Mouse (Mus musculus) lung, postnatal 0 days (tissue): ENCODE data around the gene Mmp27. TPM values are rescaled to one million over a fixed set of nuclear protein-coding genes. Genes with fewer than 3 reads are reported as not detected.

Source experiments
- ATAC-seq: fragments of 200-750 bp; cut with Nextera tagmentation; 2 replicates; pipeline ENCODE4 v1.8.0; 2017; ENCODE audit warnings: moderate library complexity
- DNase-seq: peaks from one replicate; pipeline ENCODE4 v3.0.0-alpha.2; 2016; ENCODE audit warnings: low spot score
- H3K27ac ChIP-seq: fragments of 300-500 bp; sonication (generic); 2 replicates; pipeline ENCODE4 v1.5.1; 2014; ENCODE audit warnings: antibody characterized with exemption, mild to moderate bottlenecking, low read length, mixed read lengths
- H3K27me3 ChIP-seq: fragments of 300-500 bp; sonication (generic); replicated peaks from 2 replicates; pipeline ENCODE4 v1.6.1; 2014; ENCODE audit warnings: low read length, mixed read lengths; ENCODE audit not compliant: insufficient read depth
- H3K36me3 ChIP-seq: fragments of 300-500 bp; sonication (generic); 2 replicates; pipeline ENCODE4 v1.6.1; 2014; ENCODE audit warnings: low read length, mixed read lengths; ENCODE audit not compliant: insufficient read depth
- H3K4me1 ChIP-seq: fragments of 300-500 bp; sonication (generic); 2 replicates; pipeline ENCODE4 v1.6.1; 2014; ENCODE audit warnings: antibody characterized with exemption, low read depth, low read length, mixed read lengths; ENCODE audit not compliant: insufficient read depth
- H3K4me2 ChIP-seq: fragments of 300-500 bp; sonication (generic); replicated peaks from 2 replicates; pipeline ENCODE4 v1.6.1; 2014; ENCODE audit warnings: low read depth, mild to moderate bottlenecking, low read length, moderate library complexity, mixed read lengths
- H3K4me3 ChIP-seq: fragments of 300-500 bp; sonication (generic); 2 replicates; pipeline ENCODE4 v1.5.1; 2014; ENCODE audit warnings: low read depth, low read length
- H3K9ac ChIP-seq: fragments of 300-500 bp; sonication (generic); replicated peaks from 2 replicates; pipeline ENCODE4 v1.6.1; 2014; ENCODE audit warnings: low read depth, mild to moderate bottlenecking
- H3K9me3 ChIP-seq: fragments of 300-500 bp; sonication (generic); 2 replicates; pipeline ENCODE4 v1.6.1; 2016; ENCODE audit warnings: low read length, mixed read lengths
- CTCF ChIP-seq: IDR thresholded peaks from 2 replicates; pipeline ENCODE4 v1.5.1; 2016; ENCODE audit warnings: antibody characterized with exemption, mild to moderate bottlenecking
- EP300 ChIP-seq: IDR thresholded peaks from 2 replicates; pipeline ENCODE4 v1.6.1; 2016; ENCODE audit warnings: antibody characterized with exemption, mild to moderate bottlenecking, control low read depth
- WGBS: fragments of 180-500 bp; shearing (Covaris S2); extraction: QIAGEN DNeasy Blood & Tissue Kit; methylation state at CpG from one replicate; pipeline ENCODE4 v1.1.7; 2014; 5-methylcytosine and 5-hydroxymethylcytosine counted together
- polyA plus RNA-seq: library from polyadenylated mRNA; unstranded; fragments of >200 nt; fragmentation: Nextera tagmentation; extraction: Ambion mirVana; gene quantifications from 2 replicates; pipeline ENCODE4 v1.2.1, GENCODE M21; 2015

Mmp27 gene
- polyA plus RNA-seq, 1 experiment from 2014 or later: 0.10 TPM

DNA sequence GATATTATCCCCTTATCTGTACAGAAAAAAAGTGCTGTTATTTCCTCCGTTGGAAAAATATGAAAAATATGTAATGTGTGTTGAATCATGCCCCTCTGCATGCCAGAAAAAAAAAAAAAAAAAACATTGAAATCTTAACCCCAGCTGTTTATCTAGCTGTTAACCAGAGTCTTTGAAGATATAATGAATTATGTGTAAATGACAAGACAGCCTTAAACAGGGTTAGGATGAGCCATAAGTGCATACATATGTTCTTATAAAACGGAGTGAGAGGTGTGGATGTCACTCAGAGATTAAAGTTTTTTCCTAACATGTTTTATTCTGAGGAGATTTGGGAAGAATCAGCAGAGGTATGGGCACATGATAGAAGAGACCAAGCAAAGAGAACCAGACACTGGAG lies 3.3 kb upstream of the Mmp27 start:
- DNase-seq (no peak), ATAC-seq (no peak)
- Histone ChIP-seq H3K4me3 (no peak overlapping the region), H3K36me3 (no peaks in the 10 kb centered on the region), H3K9me3 (no peaks in the 10 kb centered on the region), H3K27me3 (no peaks in the 10 kb centered on the region), H3K4me2 (no peak overlapping the region), H3K4me1 (peaks cover 6% of the 10 kb centered on the region; the same call in 1 of the 2 replicates), H3K27ac (no peak overlapping the region), H3K9ac (no peak overlapping the region)
- WGBS: 25% methylated on average over 2 of the region's 2 CpGs
- no peak for TF ChIP-seq EP300
- no peak for TF ChIP-seq CTCF

DNA sequence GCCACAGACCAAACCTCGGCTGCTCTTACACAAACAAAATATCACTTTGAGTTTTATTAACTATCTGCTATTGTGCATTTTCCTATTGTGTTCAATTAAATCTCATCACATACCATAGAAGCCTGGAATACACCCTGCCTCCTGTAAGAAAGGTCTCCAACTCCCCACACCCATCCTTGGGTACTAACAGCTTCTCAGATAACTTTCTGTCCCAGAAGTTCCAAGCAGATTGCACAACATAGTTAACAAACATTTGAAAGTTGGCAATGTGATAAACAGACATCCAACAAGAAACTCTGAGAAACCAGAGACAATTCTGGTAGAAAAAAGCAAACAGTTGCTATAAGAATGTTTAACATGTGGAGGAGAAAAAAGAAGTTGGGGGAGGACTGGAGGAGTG lies 711 bp upstream of the Mmp27 start:
- H3K9ac ChIP-seq: no peak overlapping the region
- H3K4me3 ChIP-seq: no peak overlapping the region
- DNase-seq: peak; percentile 45
- 63% methylated on average over 1 of the region's 1 CpGs for WGBS
- no peak overlapping the region for H3K27ac ChIP-seq
- H3K4me2 ChIP-seq: no peak overlapping the region
- no peaks in the 10 kb centered on the region for H3K9me3 ChIP-seq
- no peak for ATAC-seq
- no peaks in the 10 kb centered on the region for H3K36me3 ChIP-seq
- peaks cover 11% of the 10 kb centered on the region; the same call in 1 of the 2 replicates for H3K4me1 ChIP-seq
- no peaks in the 10 kb centered on the region for H3K27me3 ChIP-seq
- TF ChIP-seq EP300 (no peak), CTCF (no peak)

DNA sequence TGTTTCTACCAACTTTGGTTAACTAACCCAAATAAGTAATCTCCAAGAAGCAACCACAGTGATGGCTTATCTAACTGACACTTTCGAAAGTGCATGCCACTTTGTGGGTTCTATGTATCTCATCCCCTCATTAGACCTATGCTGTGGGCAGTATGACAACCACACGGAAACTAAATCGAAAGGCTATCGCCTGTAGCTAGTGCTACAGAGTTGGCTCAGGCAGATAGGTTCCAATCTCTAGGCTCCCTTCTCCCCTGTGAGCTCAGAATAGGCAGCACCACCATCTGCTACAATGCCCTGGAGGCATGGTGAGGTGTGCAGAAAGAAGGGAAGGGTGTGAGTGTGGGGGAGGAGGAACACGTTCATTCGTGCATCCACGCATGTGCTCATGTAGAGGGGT lies 992 bp downstream of the Mmp27 start:
- 89% methylated on average over 7 of the region's 7 CpGs for WGBS
- TF ChIP-seq EP300 (no peak), CTCF (no peak)
- Histone ChIP-seq H3K27ac (no peak overlapping the region), H3K4me1 (peaks cover 11% of the 10 kb centered on the region; the same call in 1 of the 2 replicates), H3K9ac (no peak overlapping the region), H3K27me3 (no peaks in the 10 kb centered on the region), H3K36me3 (no peaks in the 10 kb centered on the region), H3K4me2 (no peak overlapping the region), H3K9me3 (no peaks in the 10 kb centered on the region), H3K4me3 (no peak overlapping the region)
- DNase-seq: no peak
- ATAC-seq: peak; percentile 16; the same call in 1 of the 2 replicates

DNA sequence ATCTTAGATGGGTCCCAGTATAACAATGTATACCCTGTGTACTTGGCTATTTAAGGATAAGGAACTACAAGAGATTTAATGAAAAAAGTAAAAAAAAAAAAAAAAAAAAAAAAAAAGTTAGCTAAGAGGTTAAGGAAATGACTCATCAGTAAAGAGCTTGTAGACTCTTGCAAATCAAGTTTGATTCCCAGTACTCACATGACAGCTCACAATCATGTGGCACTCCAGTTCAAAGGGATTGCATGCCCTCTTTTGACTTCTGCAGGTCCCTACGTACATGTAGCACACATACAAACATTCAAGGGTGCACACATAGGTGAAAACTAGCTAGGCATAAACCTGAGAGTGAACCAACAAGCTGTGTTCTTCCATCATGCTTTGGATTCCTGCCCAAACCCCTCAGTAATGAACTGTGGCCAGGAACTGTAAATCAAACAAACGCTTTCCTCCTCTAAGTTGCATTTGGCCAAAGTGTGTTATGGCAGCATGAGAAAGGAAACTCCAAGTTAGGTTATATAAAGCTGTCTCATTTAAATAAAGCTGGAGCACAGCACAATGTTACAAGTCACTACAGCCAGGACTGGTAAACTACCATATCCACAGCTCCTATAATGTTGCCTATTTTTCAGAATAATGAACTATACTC lies 1.6 kb downstream of the Mmp27 start:
- H3K9me3 ChIP-seq: no peaks in the 10 kb centered on the region
- peaks cover 11% of the 10 kb centered on the region; the same call in 1 of the 2 replicates for H3K4me1 ChIP-seq
- H3K36me3 ChIP-seq: no peaks in the 10 kb centered on the region
- H3K9ac ChIP-seq: no peak overlapping the region
- no peak overlapping the region for H3K4me2 ChIP-seq
- H3K27me3 ChIP-seq: no peaks in the 10 kb centered on the region
- H3K4me3 ChIP-seq: no peak overlapping the region
- no peak for TF ChIP-seq CTCF
- no peak for TF ChIP-seq EP300
- peak; percentile 73 for ATAC-seq
- WGBS: 30% methylated on average over 2 of the region's 2 CpGs
- DNase-seq: peak; percentile 62
- no peak overlapping the region for H3K27ac ChIP-seq

DNA sequence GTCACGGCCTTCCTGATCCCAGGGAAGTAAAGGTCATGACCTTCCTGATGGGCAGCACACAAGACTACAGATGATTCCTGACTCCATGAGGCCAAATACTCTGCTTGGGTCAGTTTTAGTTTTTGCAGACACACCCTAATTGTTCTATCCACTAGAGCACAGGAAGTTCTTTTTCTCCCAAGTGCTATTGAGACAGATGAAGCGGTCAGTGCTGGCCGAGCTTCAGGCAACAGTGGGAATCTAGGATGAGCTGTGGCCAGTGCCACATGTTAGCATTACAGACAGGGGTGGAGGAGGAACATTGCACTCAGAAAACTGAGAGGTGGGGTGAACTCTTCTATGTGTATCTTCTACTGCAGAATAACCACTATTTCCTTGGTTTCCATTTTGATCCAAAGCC lies 4.3 kb downstream of the Mmp27 start:
- 67% methylated on average over 3 of the region's 3 CpGs for WGBS
- no peak overlapping the region for H3K27ac ChIP-seq
- peaks cover 11% of the 10 kb centered on the region; the same call in 1 of the 2 replicates for H3K4me1 ChIP-seq
- peak; percentile 9; the same call in 1 of the 2 replicates for ATAC-seq
- H3K9me3 ChIP-seq: no peaks in the 10 kb centered on the region
- no peak for TF ChIP-seq CTCF
- no peak for TF ChIP-seq EP300
- H3K4me3 ChIP-seq: no peak overlapping the region
- H3K36me3 ChIP-seq: no peaks in the 10 kb centered on the region
- DNase-seq: no peak
- no peak overlapping the region for H3K4me2 ChIP-seq
- H3K9ac ChIP-seq: no peak overlapping the region
- no peaks in the 10 kb centered on the region for H3K27me3 ChIP-seq

DNA sequence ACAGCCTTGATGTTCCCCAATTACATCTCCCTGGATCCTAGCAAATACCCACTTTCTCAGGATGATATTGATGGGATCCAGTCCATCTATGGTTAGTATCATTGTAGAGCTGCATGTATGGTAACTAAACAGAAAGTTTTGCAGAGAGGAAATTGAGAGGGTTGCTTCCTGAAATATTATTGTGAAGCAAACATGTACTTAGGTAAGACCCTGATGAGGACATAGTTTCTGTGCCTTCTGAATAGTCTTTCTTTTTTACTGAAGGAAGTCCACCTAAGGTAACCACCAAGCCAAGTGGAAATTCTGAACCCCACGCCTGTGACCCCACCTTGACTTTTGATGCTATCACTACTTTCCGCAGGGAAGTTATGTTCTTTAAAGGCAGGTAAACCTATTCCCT lies 6.2 kb downstream of the Mmp27 start:
- Histone ChIP-seq H3K9ac (no peak overlapping the region), H3K4me1 (peaks cover 5% of the 10 kb centered on the region; the same call in 1 of the 2 replicates), H3K27ac (no peak overlapping the region), H3K36me3 (no peaks in the 10 kb centered on the region), H3K4me3 (no peak overlapping the region), H3K9me3 (no peaks in the 10 kb centered on the region), H3K27me3 (no peaks in the 10 kb centered on the region), H3K4me2 (no peak overlapping the region)
- WGBS: 83% methylated on average over 2 of the region's 2 CpGs
- DNase-seq (no peak), ATAC-seq (no peak)
- TF ChIP-seq CTCF: no peak
- no peak for TF ChIP-seq EP300
